Mouse (Mus musculus) midbrain, embryonic 10.5 days (tissue): ENCODE data around the gene Trak1. TPM values are rescaled to one million over a fixed set of nuclear protein-coding genes. Genes with fewer than 3 reads are reported as not detected.

Experiments
- DNase-seq: peaks from one replicate; pipeline ENCODE4 v3.0.0-alpha.2; 2017; ENCODE audit warnings: low spot score
- H3K27ac ChIP-seq: fragments of 300-500 bp; sonication (generic); replicated peaks from 2 replicates; pipeline ENCODE4 v1.5.1; 2016; ENCODE audit warnings: mild to moderate bottlenecking
- H3K27me3 ChIP-seq: fragments of 300-500 bp; sonication (generic); 2 replicates; pipeline ENCODE4 v1.6.1; 2016; ENCODE audit warnings: low read depth, mild to moderate bottlenecking; ENCODE audit not compliant: poor library complexity, severe bottlenecking
- H3K36me3 ChIP-seq: fragments of 300-500 bp; sonication (generic); 2 replicates; pipeline ENCODE4 v1.6.1; 2016; ENCODE audit warnings: mild to moderate bottlenecking, moderate library complexity
- H3K4me1 ChIP-seq: fragments of 300-500 bp; sonication (generic); 2 replicates; pipeline ENCODE4 v1.6.1; 2016
- H3K4me3 ChIP-seq: fragments of 300-500 bp; sonication (generic); 2 replicates; pipeline ENCODE4 v1.5.1; 2016; ENCODE audit warnings: mild to moderate bottlenecking, moderate library complexity
- H3K9me3 ChIP-seq: fragments of 300-500 bp; sonication (generic); replicated peaks from 2 replicates; pipeline ENCODE4 v1.6.1; 2016; ENCODE audit warnings: mild to moderate bottlenecking
- WGBS: fragments of 180-500 bp; shearing (Covaris S2); methylation state at CpG from one replicate; pipeline ENCODE4 v1.1.7; 2016; 5-methylcytosine and 5-hydroxymethylcytosine counted together
- polyA plus RNA-seq: library from polyadenylated mRNA; unstranded; fragments of >200 nt; fragmentation: Nextera tagmentation; extraction: Ambion mirVana; gene quantifications from 2 replicates; pipeline ENCODE4 v1.2.1, GENCODE M21; 2016

Gene Trak1
- polyA plus RNA-seq, 1 experiment from 2014 or later = 26.5 TPM

GRCm38 (mm10) chr9:121479453-121479852 is 182.2 kb downstream of the Trak1 start:
- no peak overlapping the region for H3K4me3 ChIP-seq
- WGBS = 37% methylated on average over 5 of the region's 5 CpGs
- DNase-seq = peak; percentile 64
- 0 out of 2 replicates have a peak overlapping the region, but pooled peaks have one; percentile 30 for H3K27ac ChIP-seq
- peaks cover 7% of the 10 kb centered on the region for H3K36me3 ChIP-seq
- H3K4me1 ChIP-seq = peaks cover 3% of the 10 kb centered on the region; the same call in 1 of the 2 replicates
- no peaks in the 10 kb centered on the region for H3K27me3 ChIP-seq
- no peaks in the 10 kb centered on the region for H3K9me3 ChIP-seq

GRCm38 (mm10) chr9:121487216-121487615 is 189.9 kb downstream of the Trak1 start:
- WGBS = 78% methylated on average over 7 of the region's 7 CpGs
- no peak for DNase-seq
- Histone ChIP-seq H3K4me3 (no peak overlapping the region), H3K4me1 (peaks cover 18% of the 10 kb centered on the region), H3K9me3 (no peaks in the 10 kb centered on the region), H3K36me3 (no peaks in the 10 kb centered on the region), H3K27me3 (peaks cover 8% of the 10 kb centered on the region), H3K27ac (no peak overlapping the region)

GRCm38 (mm10) chr9:121491592-121492240 is 194.4 kb downstream of the Trak1 start:
- Histone ChIP-seq H3K36me3 (no peaks in the 10 kb centered on the region), H3K27me3 (peaks cover 53% of the 10 kb centered on the region), H3K9me3 (no peaks in the 10 kb centered on the region), H3K4me3 (no peak overlapping the region), H3K4me1 (peaks cover 39% of the 10 kb centered on the region), H3K27ac (no peak overlapping the region)
- WGBS = 67% methylated on average over 11 of the region's 11 CpGs
- no peak for DNase-seq

- peaks cover 65% of the 10 kb centered on the region for H3K27me3 ChIP-seq
- peaks cover 32% of the 10 kb centered on the region for H3K4me1 ChIP-seq
- no peaks in the 10 kb centered on the region for H3K36me3 ChIP-seq
- WGBS = 3% methylated on average over 48 of the region's 48 CpGs
- no peaks in the 10 kb centered on the region for H3K9me3 ChIP-seq
- peak; percentile 46 for DNase-seq
- H3K27ac ChIP-seq = no peak overlapping the region; the same call in 1 of the 2 replicates
- H3K4me3 ChIP-seq = peak overlapping the region; percentile 52
Measured at GRCm38 (mm10) chr9:121494006-121494767, 196.9 kb downstream of the Trak1 start.

- peak; percentile 36 for DNase-seq
Measured at GRCm38 (mm10) chr9:121495529-121495928, 198.2 kb downstream of the Trak1 start, which contains the start of gene Cck. TSS of gene Cck (minus strand) at chr9:121495694.

GRCm38 (mm10) chr9:121496102-121496501 is 198.8 kb downstream of the Trak1 start:
- 28% methylated on average over 10 of the region's 10 CpGs for WGBS
- Histone ChIP-seq H3K27me3 (peaks cover 65% of the 10 kb centered on the region), H3K36me3 (no peaks in the 10 kb centered on the region), H3K4me3 (no peak overlapping the region), H3K4me1 (peaks cover 32% of the 10 kb centered on the region), H3K27ac (no peak overlapping the region), H3K9me3 (no peaks in the 10 kb centered on the region)
- no peak for DNase-seq

More at GRCm38 (mm10) chr9:121495529-121495928, 198.2 kb downstream of the Trak1 start, which contains the start of gene Cck:
- 3% methylated on average over 12 of the region's 12 CpGs for WGBS
- Histone ChIP-seq H3K4me1 (peaks cover 32% of the 10 kb centered on the region), H3K36me3 (no peaks in the 10 kb centered on the region), H3K27me3 (peaks cover 65% of the 10 kb centered on the region), H3K9me3 (no peaks in the 10 kb centered on the region), H3K27ac (no peak within 1 kb of the TSS), H3K4me3 (peak within 1 kb of the TSS; percentile 52)

- Histone ChIP-seq H3K27ac (no peak overlapping the region), H3K27me3 (no peaks in the 10 kb centered on the region), H3K9me3 (no peaks in the 10 kb centered on the region), H3K36me3 (no peaks in the 10 kb centered on the region), H3K4me1 (no peaks in the 10 kb centered on the region), H3K4me3 (no peak overlapping the region)
- 89% methylated on average over 8 of the region's 8 CpGs for WGBS
- no peak for DNase-seq
Measured at GRCm38 (mm10) chr9:121505346-121505745, 208.0 kb downstream of the Trak1 start.

GRCm38 (mm10) chr9:121506478-121507180 is 209.3 kb downstream of the Trak1 start:
- Histone ChIP-seq H3K4me3 (no peak overlapping the region), H3K9me3 (no peaks in the 10 kb centered on the region), H3K4me1 (no peaks in the 10 kb centered on the region), H3K27me3 (no peaks in the 10 kb centered on the region), H3K27ac (no peak overlapping the region), H3K36me3 (no peaks in the 10 kb centered on the region)
- 73% methylated on average over 8 of the region's 8 CpGs for WGBS
- no peak for DNase-seq

GRCm38 (mm10) chr9:121511911-121512310 is 214.6 kb downstream of the Trak1 start:
- 89% methylated on average over 4 of the region's 4 CpGs for WGBS
- no peaks in the 10 kb centered on the region for H3K36me3 ChIP-seq
- H3K4me1 ChIP-seq = peaks cover 7% of the 10 kb centered on the region
- no peaks in the 10 kb centered on the region for H3K9me3 ChIP-seq
- no peak for DNase-seq
- no peak overlapping the region for H3K27ac ChIP-seq
- H3K4me3 ChIP-seq = no peak overlapping the region
- no peaks in the 10 kb centered on the region for H3K27me3 ChIP-seq

GRCm38 (mm10) chr9:121514462-121514861 is 217.2 kb downstream of the Trak1 start:
- Histone ChIP-seq H3K27me3 (no peaks in the 10 kb centered on the region), H3K9me3 (no peaks in the 10 kb centered on the region), H3K27ac (no peak overlapping the region; the same call in 1 of the 2 replicates), H3K4me1 (peaks cover 7% of the 10 kb centered on the region), H3K4me3 (no peak overlapping the region), H3K36me3 (no peaks in the 10 kb centered on the region)
- 81% methylated on average over 5 of the region's 5 CpGs for WGBS
- no peak for DNase-seq

GRCm38 (mm10) chr9:121520047-121520446 is 222.7 kb downstream of the Trak1 start:
- no peaks in the 10 kb centered on the region for H3K27me3 ChIP-seq
- no peak overlapping the region for H3K4me3 ChIP-seq
- DNase-seq = no peak
- 84% methylated on average over 5 of the region's 5 CpGs for WGBS
- peaks cover 4% of the 10 kb centered on the region for H3K4me1 ChIP-seq
- H3K27ac ChIP-seq = no peak overlapping the region
- H3K36me3 ChIP-seq = no peaks in the 10 kb centered on the region
- no peaks in the 10 kb centered on the region for H3K9me3 ChIP-seq
